Mouse (Mus musculus) layer of hippocampus, adult 18-20 months (tissue): ENCODE measurements around the gene Btbd35f29. TPM values are rescaled to one million over a fixed set of nuclear protein-coding genes. Genes with fewer than 3 reads are reported as not detected.
"Not testable (repeated sequence)": the region's sequence is repeated elsewhere in the genome, so short reads cannot be mapped to it uniquely, and the experiment has no call there.

Experiments used
- DNase-seq, 2 experiments: peaks; one replicate each; pipeline ENCODE4 v3.0.0; 2022; ENCODE audit warnings: low spot score in 2 of 2
- long read RNA-seq: library from polyadenylated mRNA; stranded (forward); transcript quantifications from one replicate; pipeline ENCODE4 v2.0.0, GENCODE M21; 2021
- total RNA-seq, 2 experiments: library from RNA; stranded (reverse); gene quantifications; 2 replicates each; pipeline ENCODE4 v1.2.3; 2021

Btbd35f29 gene
- not detected for total RNA-seq
- long read RNA-seq: 0 reads

DNA sequence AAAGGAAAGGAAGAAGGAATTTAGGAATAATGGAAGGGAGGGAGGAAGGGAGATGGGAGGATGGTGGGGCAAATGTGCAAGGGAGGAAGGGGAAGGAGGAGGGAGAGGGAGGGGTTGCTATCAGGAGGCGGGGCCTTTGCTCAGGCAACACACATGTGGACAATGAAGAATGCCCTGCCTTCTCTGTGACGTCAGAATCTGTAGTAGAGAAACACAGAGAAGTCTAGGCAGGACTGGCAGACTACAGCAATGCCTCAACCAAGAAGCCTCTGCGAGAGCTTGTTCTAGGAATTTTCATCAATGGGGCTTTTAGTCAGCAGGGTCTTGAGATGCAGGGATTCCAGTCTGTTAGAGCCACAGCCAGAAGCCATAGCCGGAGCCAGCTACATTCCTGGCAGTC, at the start of gene Btbd35f29:
Btbd35f29 (plus strand) TSS at position 301 of the 400 bp plus-strand sequence.
- not testable (repeated sequence) for DNase-seq

GRCm38 (mm10) chrX:31141416-31141815, 23.9 kb downstream of the Btbd35f29 start:
- not testable (repeated sequence) for DNase-seq

DNA sequence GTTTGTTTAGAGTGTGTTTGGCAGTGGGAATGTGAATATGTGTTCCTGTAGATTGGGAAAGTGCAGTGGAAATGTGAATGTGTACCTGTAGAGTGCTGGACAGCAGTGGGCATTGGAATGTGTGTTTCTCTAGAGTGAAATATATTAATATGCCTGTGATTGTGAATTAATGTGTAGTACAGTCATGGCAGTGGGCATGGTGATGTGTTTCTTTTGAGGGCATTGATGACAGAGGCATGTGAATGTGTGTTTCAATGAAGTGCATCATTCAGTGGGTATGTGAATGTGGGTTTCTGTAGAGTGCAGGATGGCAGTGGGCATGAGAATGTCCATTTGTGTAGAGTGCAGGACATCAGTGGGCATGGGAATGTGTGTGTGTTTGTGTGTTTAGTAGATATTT, 27.7 kb downstream of the Btbd35f29 start:
- not testable (repeated sequence) for DNase-seq

DNA sequence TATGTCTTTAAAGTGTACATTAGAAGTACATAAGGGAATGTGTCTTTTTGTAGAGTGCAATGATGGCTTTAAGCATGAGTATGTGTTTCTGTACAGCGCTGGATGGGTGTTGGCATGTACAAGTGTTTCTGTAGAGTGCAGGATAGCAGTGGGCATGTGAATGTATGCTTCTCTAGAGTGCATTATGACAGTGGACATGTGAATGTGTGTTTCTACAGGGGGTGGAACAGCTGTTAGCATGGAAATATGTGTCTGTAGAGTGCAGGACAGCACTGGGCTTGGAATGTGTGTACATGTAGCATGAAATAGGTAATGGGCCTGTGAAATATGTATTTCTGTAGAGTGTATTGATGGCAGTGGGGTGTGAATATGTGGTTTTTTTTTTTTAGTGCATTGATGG, 28.4 kb downstream of the Btbd35f29 start:
- DNase-seq: not testable (repeated sequence)

DNA sequence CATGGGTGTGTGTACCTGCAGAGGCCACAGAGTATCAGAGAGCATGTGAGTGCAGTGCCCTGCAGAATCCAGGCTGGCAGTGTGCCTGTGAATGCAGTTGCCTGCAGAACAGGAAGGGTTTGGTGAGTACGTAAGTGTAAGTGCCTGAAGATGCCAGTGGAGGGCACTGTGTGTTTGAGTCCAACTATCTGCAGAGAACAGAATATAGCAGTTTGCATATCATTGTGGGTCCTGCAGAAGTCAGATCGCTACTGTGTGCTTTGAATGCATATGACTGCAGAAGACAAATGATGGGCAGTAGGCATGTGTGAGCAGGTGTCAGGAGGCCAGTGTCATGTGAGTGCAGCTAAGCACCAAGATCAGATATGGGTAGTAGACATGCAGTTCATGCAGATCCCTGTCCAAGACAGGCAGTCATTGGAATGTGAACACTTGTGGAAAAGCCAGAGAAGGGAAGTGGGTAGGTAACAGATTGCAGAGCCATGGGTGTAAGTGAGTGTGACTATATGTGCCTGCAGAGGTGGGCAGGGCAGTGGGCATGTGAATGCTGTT, 41.1 kb downstream of the Btbd35f29 start:
- not testable (repeated sequence) for DNase-seq

GRCm38 (mm10) chrX:31159450-31160322, 42.2 kb downstream of the Btbd35f29 start:
- not testable (repeated sequence) for DNase-seq

GRCm38 (mm10) chrX:31160554-31160953, 43.1 kb downstream of the Btbd35f29 start:
- peak in 1 of 2 experiments; percentile 42 for DNase-seq

DNA sequence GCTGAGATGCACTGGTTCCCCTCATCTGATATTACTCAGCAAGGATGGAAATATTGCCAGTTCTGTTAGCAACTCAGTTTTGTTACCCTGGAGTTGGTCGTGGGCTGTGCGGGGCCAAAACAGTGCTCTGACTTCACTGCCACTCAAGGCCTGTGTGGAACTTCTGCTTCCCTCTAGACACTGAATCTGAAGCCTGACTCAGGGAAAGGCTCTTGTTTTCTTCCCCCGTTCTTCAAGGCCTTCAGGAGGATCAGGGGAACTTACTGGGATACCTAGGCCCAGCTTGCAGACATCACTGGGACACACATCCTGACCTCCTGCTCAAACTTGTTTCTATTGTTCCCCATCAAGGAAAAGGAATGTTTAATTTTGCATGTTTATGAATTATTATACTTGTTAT, 45.2 kb downstream of the Btbd35f29 start:
- not testable (repeated sequence) for DNase-seq

- DNase-seq: not testable (repeated sequence)
These were observed 47.7 kb downstream of the Btbd35f29 start for GRCm38 (mm10) chrX:31165193-31165592.

Other genes with a start within 250 kb of the Btbd35f29 start
- not detected for gene Spin2f, start 136.2 kb downstream of the Btbd35f29 start, total RNA-seq
- gene Btbd35f26, start 218.8 kb downstream of the Btbd35f29 start, total RNA-seq: not detected